Mouse (Mus musculus) liver, embryonic 14.5 days (tissue): ENCODE results near the gene Vmn1r223. TPM values are rescaled to one million over a fixed set of nuclear protein-coding genes. Genes with fewer than 3 reads are reported as not detected.
"Not testable (repeated sequence)": the region's sequence is repeated elsewhere in the genome, so short reads cannot be mapped to it uniquely, and the experiment has no call there.

ENCODE experiments used
- ATAC-seq: fragments of 200-750 bp; cut with Nextera tagmentation; 2 replicates; pipeline ENCODE4 v1.8.0; 2017; ENCODE audit warnings: moderate number of reproducible peaks, mild to moderate bottlenecking, moderate library complexity; ENCODE audit not compliant: insufficient read depth
- DNase-seq, 3 experiments: peaks; one replicate each; pipeline ENCODE4 v3.0.0-alpha.2; 2012 to 2013; ENCODE audit warnings: low read depth in 3 of 3, low spot score in 3 of 3
- H3K27ac ChIP-seq: fragments of 300-500 bp; sonication (generic); 2 replicates; pipeline ENCODE4 v1.5.1; 2014; ENCODE audit warnings: moderate library complexity, mild to moderate bottlenecking, control low read depth, inconsistent platforms
- H3K27me3 ChIP-seq: fragments of 300-500 bp; sonication (generic); 2 replicates; pipeline ENCODE4 v1.6.1; 2014; ENCODE audit warnings: mild to moderate bottlenecking, low read length, moderate library complexity; ENCODE audit not compliant: control insufficient read depth, insufficient read depth
- H3K36me3 ChIP-seq: fragments of 300-500 bp; sonication (generic); replicated peaks from 2 replicates; pipeline ENCODE4 v1.6.1; 2014; ENCODE audit warnings: low read depth; ENCODE audit not compliant: control insufficient read depth, insufficient read depth
- H3K4me1 ChIP-seq, 2 experiments: fragments of 200-500 bp in 1 of 2; fragments of 300-500 bp in 1 of 2; sonication (generic) in 1 of 2; replicated peaks; 2 replicates each; pipeline ENCODE4 v1.6.1; 2012 to 2014; ENCODE audit warnings: antibody characterized with exemption in 1 of 2, inconsistent platforms in 1 of 2, low read length in 1 of 2; ENCODE audit not compliant: control insufficient read depth in 2 of 2, insufficient read depth in 2 of 2
- H3K4me2 ChIP-seq: fragments of 300-500 bp; sonication (generic); 2 replicates; pipeline ENCODE4 v1.6.1; 2014; ENCODE audit warnings: low read depth, mild to moderate bottlenecking, control low read depth, moderate library complexity
- H3K4me3 ChIP-seq, 2 experiments: fragments of 200-500 bp in 1 of 2; fragments of 300-500 bp in 1 of 2; sonication (generic) in 1 of 2; 2 replicates each; pipeline ENCODE4 v1.5.1; 2012 to 2014; ENCODE audit warnings: low read depth in 2 of 2, low read length in 2 of 2, mild to moderate bottlenecking in 2 of 2, control low read depth in 1 of 2, inconsistent platforms in 1 of 2, moderate library complexity in 1 of 2; ENCODE audit not compliant: insufficient read depth in 1 of 2
- H3K9ac ChIP-seq: fragments of 300-500 bp; sonication (generic); replicated peaks from 2 replicates; pipeline ENCODE4 v1.6.1; 2014; ENCODE audit warnings: mild to moderate bottlenecking, control low read depth, moderate library complexity
- H3K9me3 ChIP-seq: fragments of 300-500 bp; sonication (generic); 2 replicates; pipeline ENCODE4 v1.6.1; 2016; ENCODE audit warnings: low read length, mixed read lengths; ENCODE audit not compliant: control insufficient read depth
- CTCF ChIP-seq: IDR thresholded peaks from 2 replicates; pipeline ENCODE4 v1.5.1; 2016; ENCODE audit warnings: antibody characterized with exemption, low read depth, control low read depth
- EP300 ChIP-seq: IDR thresholded peaks from 2 replicates; pipeline ENCODE4 v1.6.1; 2016; ENCODE audit warnings: antibody characterized with exemption, low read depth
- WGBS: fragments of 180-500 bp; shearing (Covaris S2); extraction: QIAGEN DNeasy Blood & Tissue Kit; methylation state at CpG from one replicate; pipeline ENCODE4 v1.1.7; 2014; ENCODE audit not compliant: insufficient replicate concordance; 5-methylcytosine and 5-hydroxymethylcytosine counted together
- polyA plus RNA-seq, 2 experiments: library from polyadenylated mRNA; depleted of rRNA in 1 of 2; stranded (reverse) in 1 of 2; unstranded in 1 of 2; fragments of >200 nt; fragmentation: Nextera tagmentation in 1 of 2; extraction: Ambion mirVana in 1 of 2; gene quantifications; 2 replicates each; pipeline versions ENCODE4 v1.2.1 to v1.2.3; 2012 to 2014

Vmn1r223 gene
- polyA plus RNA-seq (2012; rRNA removed) = not detected in 2 replicates
- polyA plus RNA-seq (2014; fragmentation: Nextera tagmentation; extraction: Ambion mirVana) = not detected in 2 replicates

DNA sequence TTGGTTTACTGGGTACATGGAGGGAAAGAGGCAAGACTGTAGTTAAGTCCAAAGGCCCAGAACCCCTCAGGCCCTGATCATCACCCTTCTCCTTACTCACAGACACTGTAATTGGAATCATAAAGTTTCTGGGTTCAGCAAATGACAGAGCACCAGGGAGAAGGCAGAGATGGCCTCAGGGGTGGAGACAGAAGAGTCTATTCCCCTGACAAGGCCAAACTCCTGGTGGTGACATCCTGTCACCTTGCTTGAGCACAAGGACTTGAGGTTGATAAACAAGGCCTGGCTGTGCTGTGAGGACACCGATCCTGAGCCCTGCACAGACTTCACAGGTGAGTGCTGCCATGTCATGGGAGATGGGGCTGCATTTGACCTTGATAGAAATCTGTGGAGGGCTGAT lies at the start of gene Vmn1r223:
Gene Vmn1r223 (plus strand): TSS at position 301 of the 400 bp plus-strand sequence.
- not testable (repeated sequence) for ATAC-seq, H3K4me3 ChIP-seq

DNA sequence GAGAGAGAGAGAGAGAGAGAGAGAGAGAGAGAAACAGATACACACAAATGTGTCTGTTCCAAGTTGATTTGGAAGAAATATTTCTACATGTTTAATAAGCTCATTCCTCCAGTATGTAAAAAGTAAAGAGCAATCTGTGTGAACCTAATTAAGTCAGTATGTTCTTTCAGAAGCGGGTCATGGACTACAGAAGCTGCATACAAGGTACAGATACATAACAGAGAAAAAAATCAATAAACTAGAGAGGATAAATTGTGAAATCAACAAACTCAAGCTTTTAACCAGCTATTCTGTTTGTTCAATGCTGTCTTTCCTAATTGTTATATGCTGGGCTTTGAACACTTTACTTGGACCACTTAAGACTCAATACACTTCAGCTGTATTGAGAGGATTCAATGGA lies 43.0 kb upstream of the Vmn1r223 start:
- not testable (repeated sequence) for H3K27me3 ChIP-seq, ATAC-seq, H3K4me2 ChIP-seq, H3K36me3 ChIP-seq, H3K9me3 ChIP-seq, DNase-seq, H3K4me3 ChIP-seq, H3K9ac ChIP-seq, H3K4me1 ChIP-seq, H3K27ac ChIP-seq
- 41% methylated on average over 1 of the region's 1 CpGs for WGBS

More for the DNA sequence above, at the start of gene Vmn1r223:
- H3K9me3 ChIP-seq, H3K27ac ChIP-seq, H3K27me3 ChIP-seq, H3K4me1 ChIP-seq, DNase-seq, H3K9ac ChIP-seq, H3K4me2 ChIP-seq, H3K36me3 ChIP-seq: not testable (repeated sequence)
- 56% methylated on average over 1 of the region's 1 CpGs for WGBS

DNA sequence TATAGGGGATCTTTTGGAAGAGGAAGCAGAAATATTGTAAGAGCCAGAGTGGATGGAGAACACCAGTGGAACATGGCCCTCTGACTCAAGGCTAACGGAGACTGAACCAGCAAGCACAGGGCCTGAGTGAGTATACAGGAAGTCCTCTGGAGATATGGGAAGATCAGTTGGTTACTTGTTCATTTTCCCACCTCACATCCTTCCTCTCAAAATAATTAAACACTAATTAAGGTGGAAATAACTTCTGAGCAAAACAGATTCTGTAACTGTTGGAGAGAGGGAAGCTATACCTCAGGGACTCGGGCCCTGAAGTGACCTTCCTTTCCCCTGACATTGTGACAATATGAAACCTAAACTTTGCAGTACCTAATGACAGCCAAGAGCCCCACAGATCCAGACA lies 33.1 kb upstream of the Vmn1r223 start, which contains the start of gene Vmn1r221:
Gene Vmn1r221 (plus strand): TSS at position 301 of the 400 bp plus-strand sequence.
- not testable (repeated sequence) for ATAC-seq, H3K4me3 ChIP-seq, H3K27ac ChIP-seq, H3K36me3 ChIP-seq, DNase-seq, H3K27me3 ChIP-seq, H3K4me1 ChIP-seq, H3K9ac ChIP-seq, H3K4me2 ChIP-seq, H3K9me3 ChIP-seq
- 35% methylated on average over 2 of the region's 2 CpGs for WGBS

DNA sequence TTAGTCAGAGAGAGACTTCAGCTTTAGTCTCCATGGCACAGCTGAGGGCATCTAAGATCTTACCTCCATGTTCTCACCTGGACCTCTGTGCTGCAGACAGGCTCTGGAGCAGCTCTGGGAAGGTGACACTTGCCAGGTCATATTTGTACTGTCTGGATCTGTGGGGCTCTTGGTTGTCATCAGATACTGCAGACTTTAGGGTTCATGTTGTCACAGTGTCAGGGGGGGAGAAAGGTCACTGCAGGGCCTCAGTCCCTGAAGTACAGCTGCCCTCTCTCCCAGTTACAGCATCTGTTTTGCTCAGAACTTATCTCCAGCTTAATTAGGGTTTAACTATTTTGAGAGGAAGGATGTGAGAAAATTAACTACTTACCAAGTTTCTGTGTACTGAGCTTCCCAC lies 11.1 kb upstream of the Vmn1r223 start, which contains the start of gene Vmn1r222:
Gene Vmn1r222 (minus strand): TSS at position 101 of the 400 bp plus-strand sequence.
- H3K9me3 ChIP-seq, ATAC-seq, H3K27ac ChIP-seq, H3K4me2 ChIP-seq, H3K27me3 ChIP-seq, H3K4me3 ChIP-seq, H3K36me3 ChIP-seq, DNase-seq, H3K4me1 ChIP-seq, H3K9ac ChIP-seq: not testable (repeated sequence)

DNA sequence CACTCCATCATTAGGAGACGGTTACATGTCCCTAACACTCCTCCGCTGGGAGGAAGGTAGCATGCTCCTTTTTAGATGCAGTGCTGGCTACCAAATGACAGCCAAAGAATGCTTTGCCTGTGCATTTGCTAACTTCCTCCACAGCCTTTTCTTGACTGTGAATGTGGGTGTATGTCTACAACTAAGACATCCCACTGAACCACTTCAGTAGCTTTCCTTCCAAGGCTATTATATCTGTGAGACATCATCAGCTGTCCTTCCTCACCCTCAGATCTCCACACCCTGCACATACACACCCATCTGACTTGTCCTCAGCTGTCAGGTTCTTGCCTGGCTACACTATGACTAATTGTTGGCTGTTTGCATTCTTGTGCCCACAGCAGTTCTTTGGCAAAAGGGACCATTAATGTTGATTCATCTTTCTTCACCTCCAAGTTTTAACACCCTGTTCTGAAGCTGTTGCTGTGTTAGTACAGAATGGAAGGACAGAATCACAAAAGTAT lies 11.7 kb downstream of the Vmn1r223 start:
- no peak overlapping the region for H3K4me3 ChIP-seq

DNA sequence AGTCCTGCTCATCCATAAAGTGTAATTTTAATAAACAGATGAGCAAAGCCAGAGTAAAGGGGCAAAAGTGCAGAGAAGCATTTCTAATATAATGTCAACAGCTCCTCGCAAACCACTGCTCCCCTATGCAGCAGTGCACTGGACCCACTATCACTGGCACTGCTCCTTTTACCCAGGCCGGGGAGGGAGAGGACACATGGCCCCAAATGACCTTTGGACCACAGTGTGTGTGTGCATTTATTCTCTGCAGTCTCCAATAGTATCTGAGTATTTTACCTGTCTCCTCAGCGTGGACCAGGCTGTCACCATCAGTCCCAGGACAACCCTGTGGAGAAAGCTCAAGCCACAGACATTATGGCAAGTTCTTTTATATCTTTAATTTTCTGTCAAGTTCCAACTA lies 21.7 kb downstream of the Vmn1r223 start:
- H3K27ac ChIP-seq, H3K4me3 ChIP-seq, H3K4me1 ChIP-seq, H3K36me3 ChIP-seq, H3K9me3 ChIP-seq, H3K27me3 ChIP-seq, ATAC-seq, H3K9ac ChIP-seq, H3K4me2 ChIP-seq, DNase-seq: not testable (repeated sequence)
- WGBS = 78% methylated on average over 2 of the region's 3 CpGs

More for the DNA sequence above, 11.7 kb downstream of the Vmn1r223 start:
- DNase-seq (no peak), ATAC-seq (no peak)
- Histone ChIP-seq H3K36me3 (no peaks in the 10 kb centered on the region), H3K4me1 (no peaks in the 10 kb centered on the region), H3K9me3 (no peaks in the 10 kb centered on the region), H3K4me2 (no peak overlapping the region), H3K9ac (no peak overlapping the region), H3K27ac (no peak overlapping the region), H3K27me3 (no peaks in the 10 kb centered on the region)
- TF ChIP-seq CTCF (no peak), EP300 (no peak)
- whole genome bisulfite sequencing = 76% methylated on average over 2 of the region's 2 CpGs

DNA sequence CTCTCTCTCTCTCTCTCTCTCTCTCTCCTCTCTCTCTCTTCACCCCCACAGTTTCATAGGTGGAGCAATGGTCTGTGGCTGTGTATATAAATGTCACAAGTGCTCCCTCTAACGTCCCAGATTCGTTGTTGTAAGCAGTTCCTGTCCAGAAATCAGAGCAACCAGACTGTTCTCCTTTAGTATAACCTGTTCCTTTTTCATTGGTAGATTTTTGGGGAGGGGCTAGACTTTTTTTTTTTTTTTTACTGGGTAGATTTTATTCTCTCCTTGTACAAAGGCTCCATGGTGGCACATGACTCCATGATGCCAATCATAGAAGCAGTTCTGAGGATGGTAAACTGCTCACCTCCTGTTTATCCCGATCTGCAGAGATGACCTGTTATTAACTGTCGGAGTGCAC lies 22.2 kb downstream of the Vmn1r223 start:
- H3K4me1 ChIP-seq, H3K27me3 ChIP-seq, H3K4me3 ChIP-seq, H3K4me2 ChIP-seq, H3K36me3 ChIP-seq, H3K27ac ChIP-seq, DNase-seq, H3K9me3 ChIP-seq, ATAC-seq, H3K9ac ChIP-seq: not testable (repeated sequence)
- WGBS = 34% methylated on average over 4 of the region's 4 CpGs
